Mouse (Mus musculus) neural tube, embryonic 15.5 days (tissue): ENCODE results near the gene Mef2d. TPM values are rescaled to one million over a fixed set of nuclear protein-coding genes. Genes with fewer than 3 reads are reported as not detected.

Experiments used
- ATAC-seq: fragments of 200-750 bp; cut with Nextera tagmentation; 2 replicates; pipeline ENCODE4 v1.8.0; 2017; ENCODE audit warnings: mild to moderate bottlenecking, moderate TSS enrichment, moderate library complexity; ENCODE audit not compliant: low FRiP score
- H3K27ac ChIP-seq: fragments of 300-500 bp; sonication (generic); replicated peaks from 2 replicates; pipeline ENCODE4 v1.5.1; 2015; ENCODE audit warnings: mild to moderate bottlenecking, inconsistent platforms
- H3K27me3 ChIP-seq: fragments of 300-500 bp; sonication (generic); replicated peaks from 2 replicates; pipeline ENCODE4 v1.6.1; 2015; ENCODE audit warnings: inconsistent platforms
- H3K36me3 ChIP-seq: fragments of 300-500 bp; sonication (generic); 2 replicates; pipeline ENCODE4 v1.6.1; 2015; ENCODE audit warnings: inconsistent platforms
- H3K4me1 ChIP-seq: fragments of 300-500 bp; sonication (generic); 2 replicates; pipeline ENCODE4 v1.6.1; 2015; ENCODE audit warnings: inconsistent platforms
- H3K4me2 ChIP-seq: fragments of 300-500 bp; sonication (generic); 2 replicates; pipeline ENCODE4 v1.6.1; 2015; ENCODE audit warnings: inconsistent platforms, mild to moderate bottlenecking, moderate library complexity
- H3K4me3 ChIP-seq: fragments of 300-500 bp; sonication (generic); replicated peaks from 2 replicates; pipeline ENCODE4 v1.5.1; 2015; ENCODE audit warnings: mild to moderate bottlenecking, inconsistent platforms
- H3K9ac ChIP-seq: fragments of 300-500 bp; sonication (generic); replicated peaks from 2 replicates; pipeline ENCODE4 v1.6.1; 2015; ENCODE audit warnings: mild to moderate bottlenecking, inconsistent platforms
- H3K9me3 ChIP-seq: fragments of 300-500 bp; sonication (generic); replicated peaks from 2 replicates; pipeline ENCODE4 v1.6.1; 2016; ENCODE audit warnings: inconsistent platforms
- WGBS: fragments of 180-500 bp; shearing (Covaris S2); methylation state at CpG from one replicate; pipeline ENCODE4 v1.1.7; 2015; ENCODE audit warnings: mixed read lengths; 5-methylcytosine and 5-hydroxymethylcytosine counted together
- polyA plus RNA-seq: library from polyadenylated mRNA; unstranded; fragments of >200 nt; fragmentation: Nextera tagmentation; extraction: Ambion mirVana; gene quantifications from 2 replicates; pipeline ENCODE4 v1.2.1, GENCODE M21; 2015

The Mef2d gene
- polyA plus RNA-seq, 1 experiment from 2014 or later = 14.3 TPM

- no peaks in the 10 kb centered on the region for H3K36me3 ChIP-seq
- H3K4me3 ChIP-seq = peak overlapping the region; percentile 82; the same call in 1 of the 2 replicates
- H3K4me2 ChIP-seq = peak overlapping the region; percentile 94
- WGBS = 23% methylated on average over 4 of the region's 4 CpGs
- H3K9ac ChIP-seq = 0 out of 2 replicates have a peak overlapping the region, but pooled peaks have one; percentile 0
- no peaks in the 10 kb centered on the region for H3K9me3 ChIP-seq
- no peak overlapping the region for H3K27ac ChIP-seq
- H3K27me3 ChIP-seq = peaks cover 7% of the 10 kb centered on the region
- H3K4me1 ChIP-seq = peaks cover 85% of the 10 kb centered on the region
- ATAC-seq = no peak
Measured at GRCm38 (mm10) chr3:88145411-88145782, 3.2 kb downstream of the Mef2d start.

DNA sequence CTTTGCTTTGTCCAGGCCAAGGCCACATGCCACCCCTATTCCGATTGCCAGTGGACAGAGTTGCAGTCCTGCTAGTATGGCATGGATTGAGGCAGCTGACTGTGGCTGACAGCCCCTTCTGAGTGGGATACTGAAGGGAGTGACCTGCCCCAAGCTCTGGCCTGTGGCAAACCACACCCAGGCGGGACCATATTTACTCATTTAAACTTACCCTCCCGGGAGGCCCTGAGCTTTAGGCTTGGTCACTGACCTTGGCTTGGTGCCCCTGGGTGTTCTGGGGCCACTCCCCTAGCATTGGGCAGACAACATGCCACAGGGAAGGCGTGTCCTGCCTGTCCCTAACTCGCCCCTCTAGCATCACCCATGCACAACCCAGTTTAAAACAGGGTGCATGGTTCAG is 3.8 kb downstream of the Mef2d start:
- Histone ChIP-seq H3K9ac (no peak overlapping the region), H3K36me3 (no peaks in the 10 kb centered on the region), H3K4me2 (peak overlapping the region; percentile 94), H3K9me3 (no peaks in the 10 kb centered on the region), H3K4me1 (peaks cover 87% of the 10 kb centered on the region), H3K27me3 (peaks cover 1% of the 10 kb centered on the region; the same call in 1 of the 2 replicates), H3K27ac (no peak overlapping the region), H3K4me3 (0 out of 2 replicates have a peak overlapping the region, but pooled peaks have one; percentile 4)
- ATAC-seq = no peak
- 64% methylated on average over 5 of the region's 5 CpGs for WGBS

GRCm38 (mm10) chr3:88146376-88147112 is 4.4 kb downstream of the Mef2d start:
- H3K4me1 ChIP-seq = peaks cover 87% of the 10 kb centered on the region
- H3K4me3 ChIP-seq = no peak overlapping the region
- no peak for ATAC-seq
- 47% methylated on average over 5 of the region's 5 CpGs for WGBS
- H3K4me2 ChIP-seq = no peak overlapping the region
- H3K36me3 ChIP-seq = no peaks in the 10 kb centered on the region
- H3K9me3 ChIP-seq = no peaks in the 10 kb centered on the region
- no peak overlapping the region for H3K27ac ChIP-seq
- no peak overlapping the region; the same call in 1 of the 2 replicates for H3K9ac ChIP-seq
- H3K27me3 ChIP-seq = no peaks in the 10 kb centered on the region

DNA sequence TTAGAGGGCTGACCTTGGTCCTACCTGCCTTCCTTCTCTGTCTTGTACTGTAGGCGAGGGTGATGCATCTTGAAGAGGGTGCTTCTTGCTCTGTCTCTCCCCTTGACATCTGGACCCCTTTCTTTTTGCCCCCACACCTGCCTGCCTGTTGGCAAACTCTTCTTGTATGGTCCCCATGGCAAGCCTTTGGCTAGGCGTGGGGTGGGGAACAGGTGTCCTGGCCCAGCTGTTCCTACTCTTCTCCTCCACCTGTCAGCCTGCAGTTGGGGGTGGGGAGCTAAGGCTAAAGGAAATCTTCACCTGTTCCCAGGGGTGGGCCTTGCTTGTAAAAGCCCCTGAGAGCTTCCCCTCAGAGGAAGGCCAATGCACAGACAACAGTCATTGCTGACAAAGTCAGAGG is 5.3 kb downstream of the Mef2d start:
- H3K4me3 ChIP-seq = no peak overlapping the region
- 82% methylated on average over 2 of the region's 2 CpGs for WGBS
- no peak for ATAC-seq

GRCm38 (mm10) chr3:88147866-88148265 is 5.7 kb downstream of the Mef2d start:
- 81% methylated on average over 1 of the region's 1 CpGs for WGBS
- H3K27ac ChIP-seq = no peak overlapping the region

More for the DNA sequence above, 5.3 kb downstream of the Mef2d start:
- Histone ChIP-seq H3K4me2 (no peak overlapping the region), H3K36me3 (no peaks in the 10 kb centered on the region), H3K27me3 (no peaks in the 10 kb centered on the region), H3K9me3 (no peaks in the 10 kb centered on the region), H3K4me1 (peaks cover 93% of the 10 kb centered on the region), H3K9ac (no peak overlapping the region), H3K27ac (no peak overlapping the region)

DNA sequence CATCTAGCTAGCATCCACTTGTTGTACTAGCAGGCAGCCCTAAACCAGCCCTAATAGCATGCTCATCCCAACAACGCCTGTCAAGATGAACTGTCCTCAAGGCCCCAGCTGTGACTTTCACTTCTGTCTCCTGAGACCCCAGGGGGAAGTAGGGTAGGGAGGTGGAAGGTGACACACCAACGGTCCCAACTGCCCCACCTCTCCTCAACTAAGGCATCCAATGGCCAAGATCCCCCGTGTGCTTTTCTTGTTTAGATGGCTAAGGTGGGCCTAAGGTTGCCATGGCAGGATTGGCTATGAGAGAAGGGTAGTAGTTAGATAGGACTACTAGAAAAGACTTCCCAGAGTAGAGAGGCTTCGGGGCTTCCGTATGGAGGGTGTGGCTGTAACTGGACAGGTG is 6.2 kb downstream of the Mef2d start:
- no peaks in the 10 kb centered on the region for H3K36me3 ChIP-seq
- no peak for ATAC-seq
- H3K9me3 ChIP-seq = no peaks in the 10 kb centered on the region
- no peak overlapping the region for H3K9ac ChIP-seq
- no peaks in the 10 kb centered on the region for H3K27me3 ChIP-seq
- WGBS = 85% methylated on average over 5 of the region's 5 CpGs
- H3K27ac ChIP-seq = no peak overlapping the region
- peaks cover 100% of the 10 kb centered on the region for H3K4me1 ChIP-seq
- no peak overlapping the region for H3K4me3 ChIP-seq
- H3K4me2 ChIP-seq = no peak overlapping the region

More at GRCm38 (mm10) chr3:88147866-88148265, 5.7 kb downstream of the Mef2d start:
- Histone ChIP-seq H3K27me3 (no peaks in the 10 kb centered on the region), H3K9me3 (no peaks in the 10 kb centered on the region), H3K36me3 (no peaks in the 10 kb centered on the region), H3K4me1 (peaks cover 98% of the 10 kb centered on the region), H3K4me2 (no peak overlapping the region), H3K4me3 (no peak overlapping the region), H3K9ac (no peak overlapping the region)
- no peak for ATAC-seq

DNA sequence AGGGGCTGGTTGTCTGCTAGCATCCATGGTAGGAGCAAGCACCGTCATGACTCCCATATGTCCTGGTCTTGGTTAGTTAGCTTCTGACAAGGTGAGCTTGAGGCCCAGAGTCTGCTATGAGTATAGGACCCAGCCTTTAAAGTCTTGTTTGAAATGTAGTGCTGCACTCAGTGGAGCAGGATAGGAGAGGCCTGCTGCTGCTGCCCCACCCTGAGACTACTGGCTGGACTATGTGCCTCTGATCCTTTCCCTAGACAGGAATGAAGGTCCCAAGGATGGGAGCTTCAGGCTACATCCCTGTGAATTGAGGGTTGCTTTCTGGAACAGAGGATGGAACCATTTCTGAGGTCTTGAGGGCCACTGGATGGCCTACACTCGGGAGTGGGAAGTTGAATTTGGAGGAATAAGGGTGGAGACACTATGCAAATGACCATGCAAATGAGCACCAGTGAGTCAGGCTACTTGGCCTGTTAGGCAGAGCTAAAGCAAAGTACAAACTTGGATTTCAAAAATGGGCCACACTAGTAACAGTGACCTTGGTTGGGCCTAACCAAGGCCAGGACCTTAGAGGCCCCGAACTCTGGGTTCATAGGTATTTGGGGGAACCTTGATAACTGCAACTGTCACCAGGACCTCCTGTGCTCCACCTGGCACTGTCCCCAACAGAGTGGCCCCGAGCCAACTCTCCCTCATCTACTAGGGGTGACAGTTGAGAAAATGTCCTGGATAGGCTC is 6.8 kb downstream of the Mef2d start:
- WGBS = 52% methylated on average over 4 of the region's 4 CpGs
- H3K9ac ChIP-seq = no peak overlapping the region
- H3K4me1 ChIP-seq = peaks cover 95% of the 10 kb centered on the region
- no peaks in the 10 kb centered on the region for H3K9me3 ChIP-seq
- no peaks in the 10 kb centered on the region for H3K27me3 ChIP-seq
- H3K4me2 ChIP-seq = 0 out of 2 replicates have a peak overlapping the region, but pooled peaks have one; percentile 40
- no peak for ATAC-seq
- H3K36me3 ChIP-seq = no peaks in the 10 kb centered on the region
- H3K4me3 ChIP-seq = no peak overlapping the region
- no peak overlapping the region for H3K27ac ChIP-seq

DNA sequence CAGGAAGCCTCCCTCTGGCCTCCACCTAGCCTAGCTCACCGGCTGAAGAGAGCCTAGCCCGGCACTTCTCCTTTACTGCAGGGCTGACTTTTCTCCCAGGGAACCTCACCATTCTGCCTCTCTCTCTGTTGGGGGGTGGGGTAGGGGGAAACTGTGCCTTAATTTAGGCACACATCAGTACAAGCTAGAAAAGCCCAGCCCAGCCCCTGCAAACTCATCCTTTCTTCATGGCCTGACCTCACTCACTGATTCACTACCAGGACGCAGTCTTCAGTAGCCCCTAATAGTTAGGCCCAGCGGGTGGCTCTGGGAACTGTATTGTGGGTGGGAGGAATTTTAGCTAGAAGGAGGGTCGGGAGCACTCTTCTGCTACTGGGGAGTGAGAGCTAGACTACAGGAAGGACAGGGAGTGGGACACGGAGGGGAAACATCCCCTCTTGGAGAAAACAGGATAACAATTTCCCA is 7.4 kb downstream of the Mef2d start:
- WGBS = 9% methylated on average over 6 of the region's 6 CpGs

DNA sequence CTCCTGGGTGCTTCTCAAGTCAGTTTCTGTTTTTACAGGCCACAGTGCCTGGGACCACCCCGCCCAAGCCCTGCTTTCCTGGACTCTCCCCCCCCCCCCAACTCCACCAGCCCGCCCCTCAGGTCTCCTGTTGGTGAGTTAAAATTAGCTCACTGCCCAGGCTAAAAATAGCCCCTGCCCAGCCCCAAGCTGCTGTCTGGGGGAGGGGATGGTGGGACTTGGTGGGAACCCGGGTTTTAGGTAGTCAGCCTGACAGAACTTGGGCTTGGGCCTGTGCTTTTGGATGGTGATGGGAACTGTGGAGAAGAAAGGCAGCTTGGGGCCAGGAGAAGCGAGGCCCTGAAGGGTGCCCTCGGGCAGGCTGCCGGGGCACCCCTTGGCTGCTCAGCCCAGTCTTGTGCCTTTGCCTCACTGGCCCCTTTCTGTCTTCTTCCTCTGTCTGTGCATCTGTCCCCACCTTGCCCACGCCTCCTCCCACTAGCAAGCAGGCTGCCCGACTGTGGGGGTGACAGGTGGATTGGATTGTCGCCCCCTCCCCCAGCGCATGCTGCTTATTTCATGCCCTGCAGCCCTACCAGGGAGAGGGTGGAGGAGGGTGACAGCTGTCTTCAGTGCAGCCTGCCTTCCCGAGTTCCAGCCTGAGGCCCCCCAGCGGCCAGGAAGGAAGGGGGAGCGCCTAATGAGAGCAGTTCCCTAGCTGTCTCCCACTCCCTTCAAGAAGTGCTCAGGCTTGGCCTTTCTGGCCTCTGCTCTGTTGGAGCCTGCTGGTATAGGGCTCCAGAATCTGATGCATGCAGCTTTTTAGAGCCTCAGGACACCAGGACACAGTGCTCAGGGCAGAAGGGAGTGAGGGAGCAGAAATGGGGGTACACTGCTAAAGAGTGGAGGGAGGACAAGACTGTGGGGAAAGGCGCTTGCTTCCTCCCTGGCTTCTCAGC is 8.2 kb downstream of the Mef2d start:
- ATAC-seq = 0 out of 2 replicates have a peak, but pooled peaks have one; percentile 4
- Histone ChIP-seq H3K27ac (peak overlapping the region; percentile 80), H3K4me1 (peaks cover 81% of the 10 kb centered on the region), H3K36me3 (no peaks in the 10 kb centered on the region), H3K9ac (peak overlapping the region; percentile 38), H3K4me3 (no peak overlapping the region), H3K27me3 (no peaks in the 10 kb centered on the region), H3K4me2 (peak overlapping the region; percentile 40), H3K9me3 (no peaks in the 10 kb centered on the region)
- WGBS = 17% methylated on average over 14 of the region's 14 CpGs

More for the DNA sequence above, 7.4 kb downstream of the Mef2d start:
- peak overlapping the region; percentile 80 for H3K27ac ChIP-seq
- no peaks in the 10 kb centered on the region for H3K36me3 ChIP-seq
- peak overlapping the region; percentile 40 for H3K4me2 ChIP-seq
- peaks cover 89% of the 10 kb centered on the region for H3K4me1 ChIP-seq
- 0 out of 2 replicates have a peak overlapping the region, but pooled peaks have one; percentile 17 for H3K9ac ChIP-seq
- no peak for ATAC-seq
- H3K9me3 ChIP-seq = no peaks in the 10 kb centered on the region
- no peaks in the 10 kb centered on the region for H3K27me3 ChIP-seq
- no peak overlapping the region for H3K4me3 ChIP-seq

- H3K9ac ChIP-seq = peak overlapping the region; percentile 38; the same call in 1 of the 2 replicates
- no peak for ATAC-seq
- peaks cover 74% of the 10 kb centered on the region for H3K4me1 ChIP-seq
- no peak overlapping the region for H3K4me3 ChIP-seq
- no peaks in the 10 kb centered on the region for H3K9me3 ChIP-seq
- H3K36me3 ChIP-seq = no peaks in the 10 kb centered on the region
- H3K4me2 ChIP-seq = peak overlapping the region; percentile 40; the same call in 1 of the 2 replicates
- 54% methylated on average over 3 of the region's 3 CpGs for WGBS
- H3K27me3 ChIP-seq = no peaks in the 10 kb centered on the region
- peak overlapping the region; percentile 80 for H3K27ac ChIP-seq
Measured at GRCm38 (mm10) chr3:88150999-88151364, 8.8 kb downstream of the Mef2d start.

DNA sequence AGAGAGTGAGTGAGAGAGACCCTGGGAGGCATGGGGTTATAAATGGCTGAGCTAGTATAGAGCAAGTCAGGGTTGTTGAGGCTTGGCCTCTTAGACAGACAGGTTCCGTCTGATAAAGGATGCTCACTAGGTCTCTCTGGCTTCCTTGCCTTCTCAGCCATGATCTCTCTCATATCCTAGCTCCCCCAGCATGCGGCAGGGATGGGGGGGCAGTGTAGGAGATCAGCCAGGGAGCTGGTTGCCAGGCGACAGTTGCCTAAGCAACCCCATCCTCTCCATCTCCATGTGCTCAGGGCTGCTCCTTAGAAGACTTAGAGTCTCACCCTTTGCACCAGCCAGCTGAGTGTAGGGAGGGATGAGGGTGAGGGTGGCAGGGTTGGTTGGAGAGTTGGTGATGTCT is 9.9 kb downstream of the Mef2d start:
- H3K27me3 ChIP-seq = no peaks in the 10 kb centered on the region
- peaks cover 64% of the 10 kb centered on the region for H3K4me1 ChIP-seq
- no peak overlapping the region for H3K4me3 ChIP-seq
- 16% methylated on average over 3 of the region's 3 CpGs for WGBS
- peak overlapping the region; percentile 40 for H3K4me2 ChIP-seq
- H3K27ac ChIP-seq = peak overlapping the region; percentile 80
- peak overlapping the region; percentile 20; the same call in 1 of the 2 replicates for H3K9ac ChIP-seq
- H3K36me3 ChIP-seq = peaks cover 7% of the 10 kb centered on the region
- no peaks in the 10 kb centered on the region for H3K9me3 ChIP-seq
- ATAC-seq = peak; percentile 88
